Mouse (Mus musculus) liver (tissue): ENCODE results near the gene Mcts2.

Experiments
- DNase-seq: peaks from one replicate; pipeline ENCODE4 v3.0.0-alpha.2; 2020; ENCODE audit warnings: mixed read lengths

Gene Mcts2

GRCm38 (mm10) chr2:152691564-152692217, 4.9 kb downstream of the Mcts2 start:
- no peak for DNase-seq

GRCm38 (mm10) chr2:152693233-152693632, 6.4 kb downstream of the Mcts2 start:
- peak; percentile 74 for DNase-seq

- no peak for DNase-seq
These were observed 6.9 kb downstream of the Mcts2 start for GRCm38 (mm10) chr2:152693735-152694134.

- no peak for DNase-seq
These were observed 7.9 kb downstream of the Mcts2 start for GRCm38 (mm10) chr2:152694708-152695107.

- DNase-seq: no peak
These were observed 9.2 kb downstream of the Mcts2 start for GRCm38 (mm10) chr2:152696016-152696415.

- DNase-seq: peak; percentile 88
These were observed 9.8 kb downstream of the Mcts2 start for GRCm38 (mm10) chr2:152696476-152697164.

GRCm38 (mm10) chr2:152700138-152700537, 13.3 kb downstream of the Mcts2 start:
- DNase-seq: no peak

GRCm38 (mm10) chr2:152700725-152701124, 13.9 kb downstream of the Mcts2 start:
- no peak for DNase-seq

GRCm38 (mm10) chr2:152703596-152704255, 16.9 kb downstream of the Mcts2 start:
- no peak for DNase-seq

- no peak for DNase-seq
These were observed 17.4 kb downstream of the Mcts2 start for GRCm38 (mm10) chr2:152704256-152704605.

GRCm38 (mm10) chr2:152704811-152705370, 18.1 kb downstream of the Mcts2 start:
- no peak for DNase-seq

GRCm38 (mm10) chr2:152705993-152706571, 19.2 kb downstream of the Mcts2 start:
- DNase-seq: no peak

GRCm38 (mm10) chr2:152707186-152707585, 20.4 kb downstream of the Mcts2 start:
- DNase-seq: no peak

- DNase-seq: peak; percentile 84
These were observed 20.8 kb downstream of the Mcts2 start for GRCm38 (mm10) chr2:152707627-152708026.

GRCm38 (mm10) chr2:152709066-152709465, 22.2 kb downstream of the Mcts2 start:
- DNase-seq: no peak

GRCm38 (mm10) chr2:152716241-152716772, 29.5 kb downstream of the Mcts2 start:
- no peak for DNase-seq

- DNase-seq: no peak
These were observed 30.8 kb downstream of the Mcts2 start for GRCm38 (mm10) chr2:152717652-152718051.

- no peak for DNase-seq
These were observed 31.2 kb downstream of the Mcts2 start for GRCm38 (mm10) chr2:152718076-152718475.

GRCm38 (mm10) chr2:152723651-152724331, 37.0 kb downstream of the Mcts2 start:
- DNase-seq: no peak

- no peak for DNase-seq
These were observed 37.5 kb downstream of the Mcts2 start for GRCm38 (mm10) chr2:152724332-152724723.

GRCm38 (mm10) chr2:152725178-152725750, 38.4 kb downstream of the Mcts2 start:
- no peak for DNase-seq

GRCm38 (mm10) chr2:152726213-152726612, 39.4 kb downstream of the Mcts2 start:
- DNase-seq: no peak
